Mouse (Mus musculus) olfactory bulb, adult 2 months (tissue): Measurements from ENCODE around the gene Ctnna2.

Experiments used
- CTCF ChIP-seq: fragments of 200-500 bp; IDR thresholded peaks from 2 replicates; pipeline ENCODE4 v1.5.1; 2012; ENCODE audit warnings: low read depth, mild to moderate bottlenecking, low read length, moderate library complexity; ENCODE audit not compliant: insufficient read depth
- POLR2A ChIP-seq: fragments of 200-500 bp; IDR thresholded peaks from 2 replicates; pipeline ENCODE4 v1.6.1; 2012; ENCODE audit warnings: mild to moderate bottlenecking, low read depth, low read length, moderate library complexity; ENCODE audit not compliant: insufficient read depth

GRCm38 (mm10) chr6:77421564-77422139 is 557.8 kb downstream of the Ctnna2 start:
- TF ChIP-seq POLR2A, result no peak
- TF ChIP-seq CTCF, result no peak
